Mouse (Mus musculus): Measurements from ENCODE around the gene Mpzl3.

The Mpzl3 gene

GRCm38 (mm10) chr9:45042947-45043346 lies 12.0 kb upstream of the Mpzl3 start:
- DNase-seq (ENCODE audit: low read depth, low spot score): no peak

GRCm38 (mm10) chr9:45046973-45047372 lies 8.0 kb upstream of the Mpzl3 start:
- DNase-seq (ENCODE audit: low read depth, low spot score): no peak

GRCm38 (mm10) chr9:45048511-45048910 lies 6.5 kb upstream of the Mpzl3 start:
- DNase-seq (ENCODE audit: low read depth, low spot score): peak; percentile 62

- DNase-seq (ENCODE audit: low read depth, low spot score): peak; percentile 28
These were observed 5.3 kb upstream of the Mpzl3 start for GRCm38 (mm10) chr9:45049731-45050130.

- DNase-seq (ENCODE audit: low read depth, low spot score): no peak
These were observed 4.7 kb upstream of the Mpzl3 start for GRCm38 (mm10) chr9:45050301-45050700.

- peak; percentile 48 for DNase-seq (ENCODE audit: low read depth, low spot score)
These were observed 3.4 kb downstream of the Mpzl3 start for GRCm38 (mm10) chr9:45058304-45058940.

- DNase-seq (ENCODE audit: low read depth, low spot score): no peak
These were observed 5.2 kb downstream of the Mpzl3 start for GRCm38 (mm10) chr9:45060151-45060550.

- DNase-seq (ENCODE audit: low read depth, low spot score): no peak
These were observed 7.7 kb downstream of the Mpzl3 start for GRCm38 (mm10) chr9:45062677-45063076.

GRCm38 (mm10) chr9:45064421-45064820 lies 9.4 kb downstream of the Mpzl3 start:
- no peak for DNase-seq (ENCODE audit: low read depth, low spot score)

GRCm38 (mm10) chr9:45066735-45067134 lies 11.7 kb downstream of the Mpzl3 start:
- DNase-seq (ENCODE audit: low read depth, low spot score): no peak

- no peak for DNase-seq (ENCODE audit: low read depth, low spot score)
These were observed 16.8 kb downstream of the Mpzl3 start for GRCm38 (mm10) chr9:45071800-45072199.

GRCm38 (mm10) chr9:45077859-45078258 lies 22.9 kb downstream of the Mpzl3 start:
- DNase-seq (ENCODE audit: low read depth, low spot score): peak; percentile 79

GRCm38 (mm10) chr9:45079011-45079410 lies 24.0 kb downstream of the Mpzl3 start, which contains the start of gene Jaml:
Jaml (plus strand) TSS chr9:45079183.
- peak; percentile 81 for DNase-seq (ENCODE audit: low read depth, low spot score)

GRCm38 (mm10) chr9:45083132-45083531 lies 28.1 kb downstream of the Mpzl3 start:
- no peak for DNase-seq (ENCODE audit: low read depth, low spot score)

GRCm38 (mm10) chr9:45084556-45084955 lies 29.6 kb downstream of the Mpzl3 start:
- DNase-seq (ENCODE audit: low read depth, low spot score): peak; percentile 44

- DNase-seq (ENCODE audit: low read depth, low spot score): peak; percentile 64
These were observed 31.0 kb downstream of the Mpzl3 start for GRCm38 (mm10) chr9:45085741-45086690.

- no peak for DNase-seq (ENCODE audit: low read depth, low spot score)
These were observed 33.1 kb downstream of the Mpzl3 start for GRCm38 (mm10) chr9:45088040-45088439.

- DNase-seq (ENCODE audit: low read depth, low spot score): peak; percentile 16
These were observed 35.8 kb downstream of the Mpzl3 start for GRCm38 (mm10) chr9:45090811-45091210.

- DNase-seq (ENCODE audit: low read depth, low spot score): no peak
These were observed 37.7 kb downstream of the Mpzl3 start for GRCm38 (mm10) chr9:45092641-45093040.

GRCm38 (mm10) chr9:45095149-45095937 lies 40.4 kb downstream of the Mpzl3 start:
- DNase-seq (ENCODE audit: low read depth, low spot score): no peak

- DNase-seq (ENCODE audit: low read depth, low spot score): no peak
These were observed 42.9 kb downstream of the Mpzl3 start for GRCm38 (mm10) chr9:45097877-45098276.

- DNase-seq (ENCODE audit: low read depth, low spot score): no peak
These were observed 43.4 kb downstream of the Mpzl3 start for GRCm38 (mm10) chr9:45098426-45098825.

All from A20 (cell line).